Comparison of ENCODE assay signal across 8 mouse cellular contexts in genomic region chr11:77766351-77767001, GRCm38 (mm10). TPM values are rescaled to one million over a fixed set of nuclear protein-coding genes. Genes with fewer than 3 reads are reported as not detected.
DNase-seq lines count a peak whose midpoint lies in the region; ATAC-seq and TF ChIP-seq lines count a peak whose summit lies in the region.

No protein-coding gene starts in this region.

- peak overlapping the region; percentile 61 for H3K4me3 ChIP-seq in brown adipose tissue, adult 24 weeks (ENCODE audit: insufficient read depth, low read depth, low read length)
- peak overlapping the region; percentile 41 for H3K4me3 ChIP-seq in intestine, postnatal 0 days (ENCODE audit: low read depth, low read length)
- peak overlapping the region; percentile 87 for H3K4me3 ChIP-seq in liver, embryonic 11.5 days (ENCODE audit: low read depth, low read length)
- H3K4me3 ChIP-seq in midbrain, postnatal 0 days (ENCODE audit: low read depth, low read length) = peak overlapping the region; percentile 32
- H3K4me3 ChIP-seq in stomach, postnatal 0 days (ENCODE audit: low read depth, low read length) = peak overlapping the region; percentile 40

- H3K9ac ChIP-seq in intestine, postnatal 0 days (ENCODE audit: low read depth, low read length) = peak overlapping the region; percentile 66
- H3K9ac ChIP-seq in liver, embryonic 11.5 days (ENCODE audit: low read depth, low read length) = peak overlapping the region; percentile 81
- H3K9ac ChIP-seq in midbrain, postnatal 0 days (replicated peaks; ENCODE audit: low read length, poor library complexity, severe bottlenecking) = peak overlapping the region; percentile 50
- H3K9ac ChIP-seq in stomach, postnatal 0 days (ENCODE audit: low read length) = peak overlapping the region; percentile 61

- H3K4me2 ChIP-seq in intestine, postnatal 0 days (replicated peaks; ENCODE audit: low read depth) = peak overlapping the region; percentile 71
- peak overlapping the region; percentile 100 for H3K4me2 ChIP-seq in liver, embryonic 11.5 days
- peak overlapping the region; percentile 79 for H3K4me2 ChIP-seq in midbrain, postnatal 0 days (ENCODE audit: low read depth, low read length, poor library complexity, severe bottlenecking)
- H3K4me2 ChIP-seq in stomach, postnatal 0 days (replicated peaks; ENCODE audit: low read depth) = peak overlapping the region; percentile 67

- no peaks in the 10 kb centered on the region for H3K27me3 ChIP-seq in intestine, postnatal 0 days (replicated peaks; ENCODE audit: control insufficient read depth, insufficient read depth, low read length)
- H3K27me3 ChIP-seq in liver, embryonic 11.5 days (replicated peaks; ENCODE audit: control insufficient read depth, insufficient read depth, low read length) = no peaks in the 10 kb centered on the region
- H3K27me3 ChIP-seq in midbrain, postnatal 0 days (ENCODE audit: insufficient read depth, low read length) = no peaks in the 10 kb centered on the region
- no peaks in the 10 kb centered on the region for H3K27me3 ChIP-seq in stomach, postnatal 0 days (ENCODE audit: control insufficient read depth, insufficient read depth, low read length)

- intact Hi-C loops in gastrocnemius, postnatal 14 days (cut with DNase I; ENCODE audit: low total_unique reads) = no loop called here

- DNase-seq in cerebellum, postnatal 10 days = peak; percentile 49 to 56
- no peak for DNase-seq in cerebellum, adult 11-12 months
- DNase-seq in gastrocnemius, postnatal 14 days = peak; percentile 40
- DNase-seq in liver, embryonic 11.5 days (ENCODE audit: low spot score) = peak; percentile 70
- DNase-seq in midbrain, postnatal 0 days (ENCODE audit: low spot score) = peak; percentile 45
- DNase-seq in stomach, postnatal 0 days (ENCODE audit: low spot score) = peak; percentile 88

- H3K9me3 ChIP-seq in intestine, postnatal 0 days (ENCODE audit: control insufficient read depth) = no peaks in the 10 kb centered on the region
- no peaks in the 10 kb centered on the region for H3K9me3 ChIP-seq in liver, embryonic 11.5 days (ENCODE audit: control insufficient read depth, low read length)
- H3K9me3 ChIP-seq in midbrain, postnatal 0 days (ENCODE audit: low read length) = no peaks in the 10 kb centered on the region
- no peaks in the 10 kb centered on the region for H3K9me3 ChIP-seq in stomach, postnatal 0 days (ENCODE audit: control insufficient read depth, low read length)

- no peaks in the 10 kb centered on the region for H3K36me3 ChIP-seq in intestine, postnatal 0 days (ENCODE audit: control insufficient read depth, insufficient read depth)
- H3K36me3 ChIP-seq in liver, embryonic 11.5 days (ENCODE audit: control insufficient read depth, insufficient read depth, low read length) = no peaks in the 10 kb centered on the region
- H3K36me3 ChIP-seq in midbrain, postnatal 0 days (ENCODE audit: insufficient read depth, low read length) = no peaks in the 10 kb centered on the region
- no peaks in the 10 kb centered on the region for H3K36me3 ChIP-seq in stomach, postnatal 0 days (ENCODE audit: control insufficient read depth, insufficient read depth, low read length)

- no peak for TF ChIP-seq EP300 in stomach, postnatal 0 days (optimal IDR thresholded peaks at IDR 0.05)

- ATAC-seq in intestine, postnatal 0 days = peak; percentile 81
- ATAC-seq in liver, embryonic 11.5 days (replicated peaks; ENCODE audit: low FRiP score) = peak; percentile 64
- ATAC-seq in midbrain, postnatal 0 days (ENCODE audit: low FRiP score) = no peak
- ATAC-seq in stomach, postnatal 0 days (ENCODE audit: low FRiP score, low TSS enrichment) = peak; percentile 82

- peak; percentile 79 for TF ChIP-seq CTCF in intestine, postnatal 0 days (IDR thresholded peaks at IDR 0.05; ENCODE audit: low read depth)
- peak; percentile 63 for TF ChIP-seq CTCF in midbrain, postnatal 0 days (IDR thresholded peaks at IDR 0.05)
- TF ChIP-seq CTCF in stomach, postnatal 0 days (IDR thresholded peaks at IDR 0.05; ENCODE audit: low read depth) = peak; percentile 73

- H3K27ac ChIP-seq in brown adipose tissue, adult 24 weeks (replicated peaks; ENCODE audit: low read depth, low read length) = peak overlapping the region; percentile 83
- H3K27ac ChIP-seq in intestine, postnatal 0 days (ENCODE audit: low read depth, low read length) = peak overlapping the region; percentile 92
- peak overlapping the region; percentile 77 for H3K27ac ChIP-seq in liver, embryonic 11.5 days (ENCODE audit: low read depth, low read length)
- no peak overlapping the region for H3K27ac ChIP-seq in midbrain, postnatal 0 days (ENCODE audit: low read depth, low read length)
- H3K27ac ChIP-seq in stomach, postnatal 0 days (replicated peaks) = peak overlapping the region; percentile 94

- H3K4me1 ChIP-seq in brown adipose tissue, adult 24 weeks (ENCODE audit: control insufficient read depth, insufficient read depth, insufficient read length, low read length) = peaks cover 20% of the 10 kb centered on the region
- peaks cover 15% of the 10 kb centered on the region for H3K4me1 ChIP-seq in intestine, postnatal 0 days (replicated peaks; ENCODE audit: control insufficient read depth, insufficient read depth, low read length)
- peaks cover 72% of the 10 kb centered on the region for H3K4me1 ChIP-seq in liver, embryonic 11.5 days (replicated peaks; ENCODE audit: control insufficient read depth, insufficient read depth, low read length)
- peaks cover 16% of the 10 kb centered on the region for H3K4me1 ChIP-seq in midbrain, postnatal 0 days (ENCODE audit: insufficient read depth, low read length)
- peaks cover 8% of the 10 kb centered on the region for H3K4me1 ChIP-seq in stomach, postnatal 0 days (replicated peaks; ENCODE audit: control insufficient read depth, insufficient read depth)

- WGBS in intestine, postnatal 0 days = 1% methylated on average over 35 of the region's 35 CpGs
- under 1% methylated on average over 35 of the region's 35 CpGs for WGBS in liver, embryonic 11.5 days
- WGBS in midbrain, postnatal 0 days = 4% methylated on average over 35 of the region's 35 CpGs
- 7% methylated on average over 35 of the region's 35 CpGs for WGBS in stomach, postnatal 0 days

RNA-seq across cellular contexts. Expression of gene Myo18a, which starts 3.4 kb away (rescaled TPM):
- polyA plus RNA-seq in brown adipose tissue, adult 24 weeks (2012; ENCODE audit: insufficient read depth, insufficient read length, missing spikeins) = 17.4 and 18.2 TPM in 2 replicates
- total RNA-seq in gastrocnemius, postnatal 14 days (2021) = 100 to 1,000 TPM; 307 to 323 TPM
- polyA plus RNA-seq in intestine, postnatal 0 days (2015; fragmentation: Nextera tagmentation; extraction: Ambion mirVana) = 25.4 and 30.7 TPM in 2 replicates
- 37.1 and 38.3 TPM in 2 replicates for polyA plus RNA-seq in liver, embryonic 11.5 days (2014; fragmentation: Nextera tagmentation; extraction: Ambion mirVana)
- total RNA-seq in midbrain, postnatal 0 days (2014; rRNA removed) = 74.2 and 82.0 TPM in 2 replicates
- polyA plus RNA-seq in midbrain, postnatal 0 days (2015; fragmentation: Nextera tagmentation; extraction: Ambion mirVana) = 30.4 and 35.0 TPM in 2 replicates
- 34.3 and 38.7 TPM in 2 replicates for polyA plus RNA-seq in stomach, postnatal 0 days (2015; fragmentation: Nextera tagmentation; extraction: Ambion mirVana)

RNA-seq across cellular contexts. Expression of gene Gm10277, which starts 21.1 kb away (rescaled TPM):
- polyA plus RNA-seq in brown adipose tissue, adult 24 weeks (2012; ENCODE audit: insufficient read depth, insufficient read length, missing spikeins) = not detected in 2 replicates
- not detected for total RNA-seq in gastrocnemius, postnatal 14 days (2021)
- 0.53 and 0.72 TPM in 2 replicates for polyA plus RNA-seq in intestine, postnatal 0 days (2015; fragmentation: Nextera tagmentation; extraction: Ambion mirVana)
- polyA plus RNA-seq in liver, embryonic 11.5 days (2014; fragmentation: Nextera tagmentation; extraction: Ambion mirVana) = 1.5 and 2.0 TPM in 2 replicates
- total RNA-seq in midbrain, postnatal 0 days (2014; rRNA removed) = not detected in 2 replicates
- polyA plus RNA-seq in midbrain, postnatal 0 days (2015; fragmentation: Nextera tagmentation; extraction: Ambion mirVana) = 0.44 and 1.0 TPM in 2 replicates
- polyA plus RNA-seq in stomach, postnatal 0 days (2015; fragmentation: Nextera tagmentation; extraction: Ambion mirVana) = 0.40 TPM in 2 replicates

RNA-seq across cellular contexts. Expression of gene Cryba1, which starts 41.4 kb away (rescaled TPM):
- polyA plus RNA-seq in brown adipose tissue, adult 24 weeks (2012; ENCODE audit: insufficient read depth, insufficient read length, missing spikeins) = not detected in 2 replicates
- not detected for total RNA-seq in gastrocnemius, postnatal 14 days (2021)
- polyA plus RNA-seq in intestine, postnatal 0 days (2015; fragmentation: Nextera tagmentation; extraction: Ambion mirVana) = not detected in 2 replicates
- polyA plus RNA-seq in liver, embryonic 11.5 days (2014; fragmentation: Nextera tagmentation; extraction: Ambion mirVana) = not detected in 2 replicates
- not detected in 2 replicates for total RNA-seq in midbrain, postnatal 0 days (2014; rRNA removed)
- polyA plus RNA-seq in midbrain, postnatal 0 days (2015; fragmentation: Nextera tagmentation; extraction: Ambion mirVana) = 0.21 TPM in 1 of 2 replicates, not detected in the other
- not detected in 2 replicates for polyA plus RNA-seq in stomach, postnatal 0 days (2015; fragmentation: Nextera tagmentation; extraction: Ambion mirVana)

Comparison
In these comparisons a context has a peak if more than half of its experiments do, and no peak if none do; other contexts are left out.
1. H3K4me3 ChIP-seq: peak in every context shown above with its lines; median percentile 87 in liver, embryonic 11.5 days; 61 in brown adipose tissue, adult 24 weeks; 41 in intestine, postnatal 0 days; 40 in stomach, postnatal 0 days; 32 in midbrain, postnatal 0 days.